Mouse (Mus musculus): ENCODE measurements at regions not wholly inside any gene's neighbourhood (a gene's known extent, or its start where the extent isn't known, plus 50 kb on each side); places are given as distances from the start of the nearest gene placed in this dataset.

DNA sequence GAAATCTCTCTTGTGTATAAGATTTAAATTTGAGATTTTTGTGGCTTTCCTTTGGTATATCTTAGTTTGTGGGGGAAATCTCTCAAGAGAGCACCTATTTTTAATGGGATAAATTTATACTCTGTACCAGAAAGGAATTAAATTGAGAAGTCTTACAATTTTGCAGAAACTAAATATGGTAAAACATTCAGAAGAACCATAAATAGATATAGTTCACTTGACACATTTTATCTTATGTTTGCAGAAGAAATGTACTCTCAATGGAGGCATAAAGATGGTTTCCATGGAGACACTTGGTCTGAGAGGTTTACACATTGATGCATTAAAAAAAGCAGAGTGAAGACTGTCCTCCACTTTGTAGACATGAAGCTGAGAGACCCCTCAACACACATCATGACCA, 86.9 kb downstream of the Ndufa10 start:
- DNase-seq (ENCODE audit: low spot score): no peak

- no peak for DNase-seq (ENCODE audit: low spot score)
Measured at GRCm38 (mm10) chr1:92384945-92385344, 88.7 kb downstream of the Ndufa10 start.

GRCm38 (mm10) chr1:92383749-92384148, 89.9 kb downstream of the Ndufa10 start:
- DNase-seq (ENCODE audit: low spot score): no peak

- no peak for DNase-seq (ENCODE audit: low spot score)
Measured at GRCm38 (mm10) chr1:92379510-92379886, 94.2 kb downstream of the Ndufa10 start.

GRCm38 (mm10) chr1:92378741-92379509, 94.7 kb downstream of the Ndufa10 start:
- no peak for DNase-seq (ENCODE audit: low spot score)

DNA sequence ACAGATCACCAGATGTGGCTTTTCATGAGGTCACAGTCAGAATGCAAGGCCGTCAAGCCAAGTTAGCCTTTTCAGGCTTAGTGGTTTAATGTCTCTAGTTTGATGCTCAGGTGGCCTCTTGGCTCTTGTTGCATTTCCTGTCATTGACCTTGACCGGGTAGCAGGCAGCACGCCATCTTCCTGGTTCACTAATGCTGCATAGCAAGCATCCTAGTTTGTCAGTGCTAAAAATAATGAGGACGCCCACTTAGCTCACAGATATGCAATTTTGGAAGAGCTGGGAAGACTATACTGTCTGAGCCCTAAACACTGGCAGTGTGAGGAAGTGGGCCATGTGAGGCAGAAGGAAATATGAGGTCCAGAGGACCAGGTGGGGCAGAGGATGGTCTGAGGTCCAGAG, 97.2 kb downstream of the Ndufa10 start:
- DNase-seq (ENCODE audit: low spot score): no peak

DNA sequence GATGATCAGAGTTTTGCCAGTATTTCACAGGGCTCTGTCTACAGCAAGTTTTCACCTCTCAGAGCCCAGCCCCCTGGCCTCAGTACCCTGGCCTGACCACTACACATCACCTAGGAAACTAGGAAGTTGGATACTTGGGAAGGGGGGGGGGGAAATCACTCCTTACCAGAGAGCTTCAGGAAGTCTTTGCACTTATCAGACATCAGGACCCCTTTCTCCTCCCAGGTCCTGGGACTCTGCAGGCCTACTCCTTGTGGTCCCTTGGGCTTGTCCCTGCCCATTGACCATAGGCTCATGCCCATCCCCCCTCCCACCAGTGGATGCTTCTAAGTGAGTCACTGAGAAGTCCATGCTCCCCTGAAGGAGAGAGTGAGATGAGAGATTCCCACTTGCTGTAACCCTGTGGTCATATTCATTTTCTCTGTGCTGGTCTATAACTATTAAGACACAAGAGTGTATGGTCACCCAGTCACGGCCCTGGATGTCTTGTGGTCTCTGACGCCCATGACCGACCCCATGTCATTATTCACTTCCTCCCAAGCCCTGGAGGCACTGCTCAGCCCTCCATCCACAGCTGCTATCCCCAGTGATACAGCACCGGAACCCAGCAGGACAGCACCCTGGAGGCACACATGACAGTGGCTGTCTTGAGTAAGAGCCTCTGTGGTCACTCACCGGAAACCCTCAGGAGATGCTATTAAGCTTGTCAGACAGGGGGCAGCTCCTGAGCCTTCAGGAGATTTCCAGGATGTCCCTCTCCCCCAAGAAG, 101.3 kb downstream of the Ndufa10 start:
- DNase-seq (ENCODE audit: low spot score): no peak

DNA sequence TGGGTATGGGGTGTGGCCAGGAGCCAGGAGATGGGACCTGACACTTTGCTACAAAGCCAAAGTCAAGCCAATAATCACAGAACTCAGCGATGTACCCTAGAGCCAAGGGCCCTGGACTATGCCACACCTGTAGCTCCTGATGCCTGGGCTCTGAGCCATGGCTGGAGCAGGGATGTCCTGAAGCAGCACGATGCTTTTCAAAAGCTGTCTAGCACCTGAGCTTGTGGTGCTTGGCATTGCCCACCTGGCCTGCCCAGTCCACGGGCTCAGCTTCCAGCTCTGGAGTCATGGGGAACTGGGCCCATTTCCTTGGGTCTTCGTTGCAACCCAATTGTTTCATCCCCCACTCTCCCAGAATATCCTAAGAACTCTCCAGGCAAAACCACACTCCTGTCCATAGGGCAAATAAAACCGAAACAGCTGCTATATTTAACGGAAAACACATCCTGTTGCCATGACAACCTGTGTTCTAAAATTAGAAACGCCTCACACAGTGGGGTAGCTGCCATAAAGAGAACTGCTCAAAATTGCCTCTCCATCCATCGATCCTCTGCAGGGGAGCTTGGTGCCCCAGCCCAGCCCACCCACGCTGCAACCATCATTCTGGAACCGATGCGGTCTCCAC, 102.2 kb downstream of the Ndufa10 start:
- no peak for DNase-seq (ENCODE audit: low spot score)

GRCm38 (mm10) chr1:92370842-92371241, 102.8 kb downstream of the Ndufa10 start:
- no peak for DNase-seq (ENCODE audit: low spot score)

- no peak for DNase-seq (ENCODE audit: low spot score)
Measured at GRCm38 (mm10) chr1:92369972-92370371, 103.7 kb downstream of the Ndufa10 start.

DNA sequence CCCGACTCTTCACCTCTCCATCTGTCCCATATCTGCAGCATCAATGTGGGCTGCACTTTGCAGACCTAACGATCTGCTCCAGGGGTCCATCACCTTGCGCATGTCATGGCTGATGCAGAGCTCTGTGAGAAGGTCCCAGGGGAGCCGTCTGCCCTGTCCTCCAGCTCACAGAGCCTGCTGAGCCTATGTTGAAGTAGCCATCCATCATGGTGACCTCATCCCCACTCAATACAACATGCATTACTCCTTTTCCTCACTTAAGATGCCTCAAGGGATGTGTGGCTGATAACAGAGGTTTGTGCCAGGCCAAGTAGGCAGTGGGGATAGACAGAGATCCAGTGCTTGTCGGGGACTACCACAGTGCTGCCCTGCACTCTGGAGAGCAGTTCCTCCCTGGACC, 107.4 kb downstream of the Ndufa10 start:
- no peak for DNase-seq (ENCODE audit: low spot score)

DNA sequence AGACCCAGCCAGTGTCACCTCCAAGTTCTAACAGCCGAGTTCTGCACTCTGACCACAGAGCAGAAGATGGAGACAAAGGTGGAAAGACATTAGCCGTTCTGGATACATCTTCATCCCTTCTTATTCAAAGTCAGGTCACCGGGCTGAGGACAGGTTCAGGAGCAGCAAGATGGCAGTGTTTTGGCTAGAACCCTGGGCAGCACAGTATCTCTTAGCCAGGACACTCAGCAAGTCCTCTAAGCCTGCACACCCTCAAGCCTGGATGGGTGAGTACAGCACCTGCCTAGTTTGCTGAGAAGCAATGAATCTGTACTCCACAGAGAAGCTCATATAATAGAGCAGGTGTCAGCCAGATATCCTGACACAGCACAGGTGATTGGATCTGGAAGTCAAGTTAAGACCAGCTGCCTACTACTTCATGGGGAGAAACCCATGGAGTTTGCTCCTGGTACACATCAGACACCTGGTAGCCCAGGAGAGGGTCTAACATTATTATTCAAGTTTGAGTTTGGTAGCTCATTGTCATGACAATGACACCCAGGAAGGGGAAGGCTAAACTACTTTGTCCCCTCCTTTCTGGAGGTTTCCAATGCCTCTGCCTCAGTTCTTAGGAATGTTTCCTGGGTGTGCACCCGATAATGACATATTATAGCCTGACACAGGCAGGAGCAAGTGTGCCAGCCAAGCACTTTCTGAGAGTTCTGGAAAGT, 108.1 kb downstream of the Ndufa10 start:
- no peak for DNase-seq (ENCODE audit: low spot score)

DNA sequence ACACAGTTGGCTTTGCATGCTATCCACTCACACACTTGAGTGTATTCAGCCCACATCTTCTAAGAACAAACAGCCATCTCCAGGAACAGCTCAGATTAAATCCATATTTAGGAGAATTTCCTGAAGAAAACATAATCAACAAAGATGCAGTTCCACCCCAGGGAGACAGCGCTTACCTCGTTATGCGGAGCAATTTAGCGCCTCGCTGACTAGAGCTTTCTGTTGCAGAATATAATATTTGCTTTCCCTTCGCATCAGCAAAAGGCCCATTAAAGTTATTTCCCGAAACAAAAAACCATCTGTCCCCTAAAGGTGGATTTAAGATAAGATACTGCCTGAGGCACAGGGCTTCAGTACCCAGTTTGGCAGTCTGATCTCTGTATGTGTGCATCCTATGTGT, 112.0 kb downstream of the Ndufa10 start:
- DNase-seq (ENCODE audit: low spot score): no peak

DNA sequence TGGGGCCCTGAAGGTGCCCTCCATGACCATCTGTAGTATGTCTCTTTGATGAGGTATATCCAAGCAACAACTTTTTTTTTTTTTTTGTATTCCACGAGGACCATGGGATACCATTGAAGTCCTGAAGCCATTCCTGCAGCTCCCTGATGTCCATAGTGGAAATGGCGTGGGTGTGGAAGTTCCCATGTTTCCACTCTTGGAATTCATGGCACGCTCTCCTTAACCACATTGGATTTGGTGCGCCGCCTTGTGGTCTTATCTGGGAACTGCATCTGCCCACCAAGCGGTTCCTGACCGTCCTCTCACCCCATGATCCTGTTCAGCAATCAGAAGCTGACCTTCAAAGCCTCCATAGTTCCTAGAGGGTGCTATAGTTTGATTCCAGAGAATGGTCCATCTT, 113.4 kb downstream of the Ndufa10 start:
- peak; percentile 14 for DNase-seq (ENCODE audit: low spot score)

DNA sequence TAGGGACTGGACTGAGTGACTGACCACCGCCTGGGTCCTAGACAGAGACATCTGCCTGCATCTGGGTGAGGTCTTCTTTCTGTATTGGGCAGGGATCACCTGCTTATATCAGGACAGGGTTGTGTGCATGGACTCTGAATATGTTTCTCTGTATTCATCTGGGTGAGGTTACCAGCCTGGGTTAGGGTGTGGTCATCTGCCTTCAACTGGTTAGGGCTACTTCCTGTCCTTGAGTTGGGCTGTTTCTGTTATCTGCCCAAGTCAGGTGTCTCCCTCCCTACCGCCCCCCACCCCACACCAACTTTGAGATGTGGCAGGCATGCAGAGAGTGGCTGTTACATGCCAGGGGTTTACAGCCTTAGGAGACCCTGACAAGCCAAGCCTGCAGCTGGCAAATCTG, 114.2 kb downstream of the Ndufa10 start:
- no peak for DNase-seq (ENCODE audit: low spot score)

DNA sequence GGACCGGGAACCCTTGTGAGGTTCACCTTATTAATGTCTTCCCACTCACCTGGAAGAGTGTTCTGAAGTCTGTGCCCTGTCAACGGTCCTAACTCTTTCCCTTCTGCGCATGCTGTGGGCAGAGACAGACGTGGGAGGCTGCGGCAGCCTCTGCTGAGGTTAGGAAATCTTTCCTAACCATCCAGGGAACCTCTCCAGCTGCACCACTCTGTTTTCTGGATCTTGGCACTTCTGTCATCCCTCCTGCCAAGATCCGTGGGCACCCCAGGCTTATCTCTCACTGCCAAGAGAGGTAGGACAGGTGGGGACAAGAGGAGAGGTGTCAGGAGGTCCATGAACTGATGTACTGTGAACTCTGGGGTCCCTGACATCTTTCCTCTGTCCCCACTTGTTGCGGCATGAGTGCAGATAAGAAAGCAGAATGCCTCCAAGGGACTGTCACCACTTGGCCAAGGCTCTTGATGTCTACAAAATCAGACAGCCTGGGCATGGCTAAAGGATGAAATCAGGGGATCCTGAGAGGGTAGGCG, 114.8 kb downstream of the Ndufa10 start:
- DNase-seq (ENCODE audit: low spot score): no peak

GRCm38 (mm10) chr1:92348353-92349005, 125.2 kb downstream of the Ndufa10 start:
- DNase-seq (ENCODE audit: low spot score): no peak

DNA sequence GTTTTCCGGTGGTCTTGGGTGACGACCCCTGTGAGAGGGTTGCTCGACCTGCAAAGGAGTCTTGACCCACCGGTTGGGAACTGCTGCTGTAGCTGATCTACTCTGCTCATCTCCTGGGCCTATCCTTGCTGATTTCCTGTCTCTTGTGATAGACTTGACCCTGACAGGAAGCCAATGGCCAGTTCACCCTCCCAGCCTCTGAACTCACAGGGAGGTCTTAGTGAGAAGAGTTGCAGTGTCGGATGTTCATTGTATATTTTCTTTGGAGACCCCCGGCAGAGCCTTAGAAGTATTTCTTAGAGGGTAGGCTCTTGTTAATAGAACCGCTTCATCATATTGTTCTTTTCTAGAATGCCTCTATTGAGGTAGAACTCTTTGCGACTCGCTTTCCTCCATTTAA, 126.0 kb downstream of the Ndufa10 start:
- DNase-seq (ENCODE audit: low spot score): no peak

GRCm38 (mm10) chr1:92343768-92344167, 129.9 kb downstream of the Ndufa10 start:
- no peak for DNase-seq (ENCODE audit: low spot score)

DNA sequence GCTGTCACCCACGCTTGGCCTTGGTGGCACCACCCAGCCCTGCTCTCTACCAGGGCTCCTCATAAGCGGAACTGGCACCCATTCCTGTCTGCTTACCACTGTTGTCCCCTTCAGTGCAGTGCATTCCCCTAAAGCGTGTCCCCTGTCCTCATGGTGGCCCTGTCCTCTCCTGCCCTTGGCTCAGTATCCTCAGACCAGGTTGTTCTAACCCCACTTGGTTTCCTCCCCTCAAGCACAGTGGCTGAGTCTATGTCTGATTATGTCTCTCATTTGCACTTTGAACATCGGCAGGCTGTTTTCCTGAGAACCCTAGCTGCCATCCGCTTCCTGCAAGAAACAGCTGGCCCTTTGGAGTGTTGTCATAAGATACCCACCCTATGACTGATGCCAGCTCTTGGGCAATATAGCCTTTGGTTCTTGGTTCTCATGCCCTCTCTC, 130.5 kb downstream of the Ndufa10 start:
- no peak for DNase-seq (ENCODE audit: low spot score)

- no peak for DNase-seq (ENCODE audit: low spot score)
Measured at GRCm38 (mm10) chr1:92341846-92342540, 131.7 kb downstream of the Ndufa10 start.

All from spleen, adult 12 weeks (tissue).